Mouse (Mus musculus) CD4-positive helper T cell, adult 2 months (primary cell): ENCODE results near the gene Stra8.

Experiments used
- DNase-seq: peaks from one replicate; pipeline ENCODE4 v3.0.0-alpha.2; 2012; ENCODE audit warnings: low read depth, missing footprints, low spot score

The Stra8 gene

DNA sequence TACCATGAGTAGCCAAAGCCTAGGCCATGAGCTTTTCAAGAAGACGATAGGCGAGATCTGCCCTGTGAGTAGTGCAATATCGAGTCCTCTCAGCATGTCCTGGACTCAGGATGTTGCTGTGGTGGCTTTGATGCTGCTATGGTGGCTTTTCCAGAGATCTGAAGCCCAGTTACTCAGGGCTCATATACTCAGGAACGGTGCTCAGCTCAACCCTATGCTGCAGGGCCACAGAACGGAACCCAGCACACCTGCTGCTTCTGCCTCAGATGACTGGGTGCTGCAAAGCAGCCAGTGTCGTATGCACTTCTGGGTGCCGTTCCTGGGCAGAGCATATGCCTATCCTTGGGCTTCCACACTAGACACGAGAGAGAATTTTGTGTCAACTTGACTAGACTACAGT is 19.5 kb downstream of the Stra8 start:
- no peak for DNase-seq

GRCm38 (mm10) chr6:34941496-34941895 is 21.5 kb downstream of the Stra8 start:
- DNase-seq, result no peak

DNA sequence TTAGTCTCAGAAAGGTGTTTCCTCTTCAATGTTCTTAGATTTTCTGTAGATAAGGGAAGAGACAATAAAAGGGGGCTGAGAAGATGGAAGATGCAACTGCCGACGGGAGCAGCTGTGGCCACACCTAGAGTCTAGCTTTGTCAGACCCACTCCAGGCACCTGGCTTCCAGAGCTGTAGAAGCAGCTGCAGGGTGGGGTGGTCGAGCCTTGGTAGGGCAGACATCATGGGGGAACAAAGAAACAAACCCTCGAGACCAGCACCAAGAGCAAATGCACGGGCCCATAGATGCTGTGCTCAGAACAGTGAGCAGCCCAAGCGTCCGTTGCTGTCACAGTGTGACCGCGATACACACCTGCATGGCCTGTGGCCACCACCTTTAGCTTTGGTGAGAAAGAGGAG is 22.5 kb downstream of the Stra8 start:
- no peak for DNase-seq

- DNase-seq, result no peak
These were observed 23.5 kb downstream of the Stra8 start for GRCm38 (mm10) chr6:34943499-34943898.

DNA sequence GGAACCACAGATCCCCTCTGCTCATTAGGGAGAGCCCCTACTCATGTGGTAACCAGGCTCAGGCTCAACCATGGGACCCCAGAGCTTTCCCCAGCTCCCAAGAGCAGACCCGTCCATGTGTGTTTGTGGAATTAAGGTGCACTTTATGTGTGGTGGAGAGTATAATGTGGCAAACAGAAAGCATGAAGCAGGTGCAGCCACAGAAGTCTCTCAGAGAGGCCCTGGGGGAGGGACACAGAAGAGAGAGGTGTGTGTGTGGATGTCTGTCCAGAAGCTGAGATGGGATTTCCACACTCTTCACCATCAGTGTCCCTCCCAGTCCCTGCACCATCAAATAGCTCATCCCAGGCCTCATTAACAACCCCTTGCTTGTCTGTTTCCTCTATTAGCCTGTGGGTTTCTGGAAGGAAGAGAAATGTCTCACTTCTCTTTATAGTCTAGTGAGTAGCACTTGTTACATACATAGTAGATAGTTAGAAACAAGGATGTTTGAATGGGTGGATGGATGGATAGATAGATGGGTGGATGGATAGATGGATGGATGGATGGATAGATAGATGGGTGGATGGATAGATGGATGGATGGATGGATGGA is 26.6 kb downstream of the Stra8 start:
- no peak for DNase-seq

- DNase-seq, result no peak
These were observed 28.5 kb downstream of the Stra8 start for GRCm38 (mm10) chr6:34948461-34948860.

DNA sequence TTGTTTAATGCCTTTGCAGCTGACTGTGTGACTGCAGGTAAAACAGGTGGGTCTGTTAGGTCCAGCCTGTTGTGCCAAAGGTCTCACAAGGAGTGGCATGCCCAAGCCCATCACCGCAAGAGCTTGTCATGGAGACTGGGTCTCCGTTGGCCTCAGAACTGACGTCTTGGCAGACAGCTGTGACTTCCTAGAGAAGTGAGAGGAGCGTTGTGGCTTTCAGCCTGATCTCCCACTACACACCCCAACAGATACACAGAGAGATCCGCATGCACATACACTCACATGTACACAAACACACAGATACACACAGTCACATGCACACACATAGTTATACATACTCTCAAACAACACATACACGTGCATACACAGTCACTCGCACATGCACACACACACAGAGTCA is 31.6 kb downstream of the Stra8 start:
- DNase-seq, result no peak

GRCm38 (mm10) chr6:34951956-34952667 is 32.1 kb downstream of the Stra8 start:
- no peak for DNase-seq

GRCm38 (mm10) chr6:34954926-34955861 is 35.2 kb downstream of the Stra8 start:
- peak; percentile 68 for DNase-seq

- no peak for DNase-seq
These were observed 35.9 kb downstream of the Stra8 start for GRCm38 (mm10) chr6:34955862-34956241.

DNA sequence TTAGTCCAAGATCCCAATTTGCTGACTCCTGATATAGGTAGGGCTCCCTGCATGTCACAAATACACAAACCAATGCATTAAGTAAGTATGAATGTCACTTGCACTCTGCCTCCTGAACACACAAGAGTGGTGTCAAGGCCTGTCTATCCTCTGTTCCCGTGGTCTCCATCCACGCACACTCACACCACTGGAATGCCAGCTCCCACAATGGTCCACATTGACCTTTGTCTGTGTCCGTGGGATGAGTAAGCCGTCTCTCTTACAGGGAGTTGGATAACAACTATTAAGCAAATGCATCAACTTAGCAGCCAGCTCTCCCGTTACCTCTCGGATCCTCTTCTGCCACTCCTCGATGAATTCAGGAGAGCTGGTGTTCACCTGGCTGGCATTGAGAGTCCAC is 39.2 kb downstream of the Stra8 start:
- DNase-seq, result no peak

DNA sequence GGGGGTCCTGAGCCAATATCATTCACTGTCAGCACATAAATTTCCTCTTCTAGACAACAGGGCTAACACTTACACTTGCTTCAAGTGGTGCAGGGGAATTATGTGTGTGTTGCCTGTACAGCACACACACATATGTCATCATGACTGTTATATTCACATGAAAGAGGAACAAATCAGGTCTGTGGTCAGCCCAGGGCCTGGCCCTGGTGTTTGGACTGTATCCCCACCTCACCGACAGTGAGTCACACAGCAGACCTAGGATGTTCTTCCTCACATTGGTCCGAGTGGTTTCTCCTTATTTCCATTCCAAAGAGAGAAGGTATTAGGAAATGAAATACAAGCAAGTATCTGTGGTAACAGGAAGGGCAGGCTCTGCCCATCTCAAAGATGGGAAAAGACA is 44.6 kb downstream of the Stra8 start:
- no peak for DNase-seq

DNA sequence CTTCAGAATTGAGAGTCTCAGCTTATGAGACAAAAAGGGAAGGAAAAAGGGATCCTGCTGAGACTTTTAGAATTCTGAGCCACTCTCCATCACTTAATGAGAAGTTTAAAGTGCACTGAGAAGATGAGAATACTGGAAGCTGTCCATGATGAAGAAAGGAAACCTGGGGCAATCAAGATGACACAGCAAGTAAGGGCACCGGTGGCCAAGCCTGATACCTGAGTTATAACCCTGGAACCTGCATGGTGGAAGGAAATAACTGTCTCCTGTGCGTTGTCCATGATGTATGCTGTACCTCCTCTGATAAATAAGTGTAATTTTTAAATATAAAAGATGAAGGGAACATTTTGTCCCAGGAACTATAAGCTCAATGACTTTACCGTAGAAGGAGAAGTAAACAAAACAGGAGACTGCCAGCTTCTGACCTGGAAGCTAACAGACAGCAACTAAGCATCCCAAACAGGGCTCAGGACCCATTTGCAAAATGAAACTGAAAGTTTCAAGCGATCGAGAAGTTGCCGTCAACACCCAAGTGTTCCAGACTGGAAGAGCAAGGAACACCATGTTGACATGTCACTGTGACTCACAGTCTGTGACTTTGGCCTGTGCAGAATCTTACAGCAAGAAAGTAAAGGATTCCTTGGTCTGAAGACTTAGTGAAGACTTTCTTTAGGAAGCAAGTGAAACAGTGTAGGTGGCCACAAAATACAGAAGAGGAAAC is 46.0 kb downstream of the Stra8 start:
- DNase-seq, result peak; percentile 24

DNA sequence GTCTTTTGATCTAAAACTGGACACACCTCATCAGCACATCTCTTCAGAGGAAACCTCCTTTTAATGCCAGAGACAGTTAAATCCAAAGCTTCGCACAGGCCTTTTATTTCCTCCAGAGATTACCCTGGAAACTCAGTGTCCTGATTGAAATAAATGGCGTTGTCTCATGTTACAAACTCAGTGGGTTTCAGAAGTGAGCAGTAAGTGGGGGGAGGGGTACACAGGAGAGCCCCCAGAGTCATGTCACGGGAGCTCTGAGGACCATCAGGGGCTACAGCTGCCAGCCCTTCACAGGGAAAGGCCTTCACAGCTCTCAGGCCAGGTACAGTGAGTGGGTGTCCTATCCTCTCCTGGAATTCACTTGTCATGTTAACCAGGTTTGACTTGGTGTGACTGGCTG is 51.2 kb downstream of the Stra8 start:
- DNase-seq, result no peak

GRCm38 (mm10) chr6:34979291-34979690 is 59.3 kb downstream of the Stra8 start:
- DNase-seq, result no peak

DNA sequence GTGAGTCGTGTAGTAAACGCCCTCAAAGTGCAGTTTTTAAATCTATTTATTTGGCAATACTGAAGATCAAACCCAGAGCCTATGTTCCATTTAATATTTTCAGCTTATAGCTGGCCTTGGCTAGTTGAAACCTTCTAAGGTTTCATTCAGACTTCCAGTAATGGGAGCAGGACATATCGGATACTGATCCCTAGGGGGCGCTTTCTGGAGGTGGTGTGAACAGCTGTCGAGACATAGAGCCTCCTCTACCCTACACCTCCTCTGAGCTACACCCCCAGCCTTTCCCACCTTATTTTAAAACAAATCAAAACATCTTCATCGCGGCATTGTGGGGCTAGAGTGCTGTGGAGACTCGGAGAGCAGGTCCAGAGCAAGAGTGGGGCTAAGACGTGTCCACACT is 60.7 kb downstream of the Stra8 start:
- no peak for DNase-seq

DNA sequence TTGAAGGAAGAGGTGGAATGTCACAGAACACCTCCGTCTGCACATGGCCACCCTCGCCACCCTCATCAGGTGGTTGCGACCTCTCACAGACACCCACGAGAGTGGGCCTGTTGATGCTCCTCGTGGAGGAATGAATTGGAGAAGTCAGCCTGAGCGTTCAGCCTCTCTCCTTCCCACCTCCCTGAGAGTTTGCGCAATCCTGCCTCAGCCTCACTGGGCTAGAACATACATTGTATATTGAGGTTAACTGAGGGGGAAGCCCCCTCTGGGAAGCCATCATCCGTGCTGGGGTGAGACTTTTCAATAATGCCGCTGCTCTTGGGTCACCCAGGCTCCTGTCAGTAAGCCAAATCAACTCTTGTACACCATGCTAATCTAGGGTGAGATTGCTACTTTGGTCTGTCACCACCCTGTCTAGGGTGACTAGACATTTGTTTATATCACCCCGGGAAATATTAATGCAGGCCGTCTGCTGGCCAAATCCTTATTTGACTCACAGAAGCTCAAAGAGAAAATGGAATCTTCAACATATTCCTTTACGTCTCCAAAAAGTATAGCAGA is 67.2 kb downstream of the Stra8 start:
- DNase-seq, result no peak

DNA sequence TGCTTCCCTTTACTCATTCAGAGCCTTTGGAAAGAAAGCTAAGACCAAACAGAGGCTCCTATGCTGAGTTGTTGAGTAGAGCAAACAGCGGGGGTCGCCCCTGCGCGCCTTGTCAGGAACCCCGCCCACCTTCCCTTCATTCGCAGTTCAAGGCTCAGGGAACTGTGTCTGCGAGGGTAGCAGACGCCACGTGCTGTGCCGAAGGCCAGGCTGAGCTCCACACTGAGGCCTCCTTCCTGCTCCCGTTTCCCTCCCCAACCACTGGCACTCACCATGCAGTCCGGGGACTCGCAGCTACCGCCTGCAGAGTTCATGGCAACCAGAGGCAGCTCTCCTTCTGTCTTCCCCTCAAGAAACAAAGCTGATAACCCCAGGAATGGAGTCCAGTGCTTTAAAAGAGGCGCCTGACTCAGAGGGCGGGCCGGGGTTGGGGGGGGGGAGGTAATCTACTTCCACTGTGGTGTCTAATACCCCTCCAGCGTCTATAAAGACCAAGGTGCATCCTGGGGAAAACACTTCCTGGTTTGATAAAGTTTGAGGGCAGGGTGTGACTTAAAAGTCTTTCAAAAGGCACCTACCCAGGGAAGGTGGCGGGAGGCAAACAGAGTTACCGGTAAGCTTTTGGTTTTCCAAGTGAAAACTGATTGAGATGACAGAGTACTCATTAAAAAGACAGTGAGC is 68.3 kb downstream of the Stra8 start, which contains the start of gene Slc23a4:
Gene Slc23a4 (minus strand): TSS at position 324 of the 681 bp plus-strand sequence.
- peak; percentile 22 for DNase-seq
